Mouse (Mus musculus): ENCODE data around the gene Ccl27a. TPM values are rescaled to one million over a fixed set of nuclear protein-coding genes. Genes with fewer than 3 reads are reported as not detected.
"Not testable (repeated sequence)": the region's sequence is repeated elsewhere in the genome, so short reads cannot be mapped to it uniquely, and the experiment has no call there.

Ccl27a gene
- 100 to 1,000 TPM; 244 to 288 TPM for total RNA-seq (2021)

- DNase-seq (ENCODE audit: low spot score in 2 of 2) = peak; percentile 73 to 78
- intact Hi-C loops (cut with DNase I) = not testable (repeated sequence)
These were observed at the start of gene Ccl27a for GRCm38 (mm10) chr4:41774002-41774401. Gene Ccl27a (minus strand): TSS chr4:41774247.

DNA sequence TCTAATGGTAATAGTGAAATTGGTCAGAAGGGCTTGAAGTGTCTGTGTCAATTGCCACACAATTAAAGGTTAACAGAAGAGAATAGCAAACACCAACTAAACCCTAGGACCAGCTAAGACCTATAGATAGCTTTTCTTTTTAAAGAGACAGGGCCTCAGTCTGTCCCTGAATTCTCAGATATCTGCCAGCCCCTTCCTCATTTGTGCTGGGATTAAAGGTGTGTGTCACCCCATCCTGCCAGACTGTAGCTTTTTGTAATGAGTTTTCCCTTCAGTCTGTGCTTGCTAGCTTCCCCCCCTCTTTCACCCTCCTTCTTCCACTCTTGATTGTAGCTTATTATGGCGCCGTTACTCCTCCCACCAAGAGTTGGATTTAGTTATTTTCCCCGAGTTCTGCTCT, 9.2 kb upstream of the Ccl27a start:
- peak in 1 of 2 experiments; percentile 3 for DNase-seq (ENCODE audit: low spot score in 2 of 2)
- intact Hi-C loops (cut with DNase I) = not testable (repeated sequence)

GRCm38 (mm10) chr4:41782711-41783110, 8.7 kb upstream of the Ccl27a start:
- intact Hi-C loops (cut with DNase I); DNase-seq (ENCODE audit: low spot score in 2 of 2): not testable (repeated sequence)

GRCm38 (mm10) chr4:41781748-41782485, 7.9 kb upstream of the Ccl27a start:
- DNase-seq (ENCODE audit: low spot score in 2 of 2) = peak; percentile 30 to 63
- intact Hi-C loops (cut with DNase I) = not testable (repeated sequence)

- DNase-seq (ENCODE audit: low spot score in 2 of 2); intact Hi-C loops (cut with DNase I): not testable (repeated sequence)
These were observed 7.2 kb upstream of the Ccl27a start for GRCm38 (mm10) chr4:41781271-41781670.

- intact Hi-C loops (cut with DNase I) = not testable (repeated sequence)
- DNase-seq (ENCODE audit: low spot score in 2 of 2) = peak in 1 of 2 experiments; percentile 2
These were observed 1.8 kb upstream of the Ccl27a start for GRCm38 (mm10) chr4:41775840-41776239.

- intact Hi-C loops (cut with DNase I) = not testable (repeated sequence)
These were observed 459 bp upstream of the Ccl27a start for GRCm38 (mm10) chr4:41774506-41774905.

DNA sequence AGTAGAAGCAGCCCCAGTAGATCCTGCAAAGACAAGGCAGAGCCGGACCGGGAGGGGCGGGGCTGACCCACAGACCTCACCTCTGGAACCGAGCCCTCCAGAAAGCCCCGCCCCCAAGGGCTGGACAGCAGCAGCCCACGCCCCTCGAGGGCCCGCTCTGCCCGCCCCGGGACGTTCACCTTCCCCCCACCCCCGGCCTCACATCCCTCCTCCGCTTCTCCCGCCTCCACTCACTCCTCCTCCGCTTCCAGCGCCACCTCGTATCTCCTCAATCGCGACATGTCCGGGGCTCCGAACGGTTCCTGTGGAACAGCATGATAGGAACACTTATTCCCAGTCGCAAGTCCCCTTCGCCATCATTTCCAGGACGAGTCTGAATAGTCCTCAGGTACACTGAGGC, 545 bp downstream of the Ccl27a start:
- intact Hi-C loops (cut with DNase I) = not testable (repeated sequence)
- peak; percentile 47 to 51 for DNase-seq (ENCODE audit: low spot score in 2 of 2)

More at GRCm38 (mm10) chr4:41774506-41774905, 459 bp upstream of the Ccl27a start:
- DNase-seq (ENCODE audit: low spot score in 2 of 2) = not testable (repeated sequence)

DNA sequence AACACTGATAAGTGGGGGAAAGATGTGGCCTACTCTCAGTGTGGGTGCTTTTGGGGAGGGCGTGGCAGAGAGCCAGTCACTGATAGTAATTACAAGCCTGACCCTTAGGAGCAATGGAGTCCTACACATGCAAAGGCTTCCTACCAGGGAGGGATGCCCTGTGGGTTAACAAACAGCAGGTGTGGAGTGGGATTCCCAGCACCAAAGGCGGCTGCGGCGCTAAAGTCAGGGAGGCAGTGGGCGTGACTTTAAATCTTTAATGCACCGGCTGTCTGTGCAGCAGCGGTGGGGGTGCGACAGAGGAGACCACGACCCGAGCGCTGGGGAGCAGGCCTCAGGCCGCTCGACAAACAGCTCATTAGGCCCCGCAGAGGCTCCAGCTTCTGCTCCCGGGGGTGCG, 1.1 kb downstream of the Ccl27a start:
- intact Hi-C loops (cut with DNase I) = not testable (repeated sequence)
- DNase-seq (ENCODE audit: low spot score in 2 of 2) = peak in 1 of 2 experiments; percentile 44

- intact Hi-C loops (cut with DNase I) = not testable (repeated sequence)
- DNase-seq (ENCODE audit: low spot score in 2 of 2) = peak in 1 of 2 experiments; percentile 38
These were observed 6.7 kb downstream of the Ccl27a start for GRCm38 (mm10) chr4:41767301-41767700.

- intact Hi-C loops (cut with DNase I); DNase-seq (ENCODE audit: low spot score in 2 of 2): not testable (repeated sequence)
These were observed 10.9 kb downstream of the Ccl27a start for GRCm38 (mm10) chr4:41763176-41763575.

- DNase-seq (ENCODE audit: low spot score in 2 of 2); intact Hi-C loops (cut with DNase I): not testable (repeated sequence)
These were observed 11.3 kb downstream of the Ccl27a start for GRCm38 (mm10) chr4:41762688-41763114.

- intact Hi-C loops (cut with DNase I) = no loop called here
- DNase-seq (ENCODE audit: low spot score in 2 of 2) = no peak
These were observed 11.9 kb downstream of the Ccl27a start for GRCm38 (mm10) chr4:41762099-41762687.

- no peak for DNase-seq (ENCODE audit: low spot score in 2 of 2)
- intact Hi-C loops (cut with DNase I) = no loop called here
These were observed 12.4 kb downstream of the Ccl27a start for GRCm38 (mm10) chr4:41761680-41762079.

DNA sequence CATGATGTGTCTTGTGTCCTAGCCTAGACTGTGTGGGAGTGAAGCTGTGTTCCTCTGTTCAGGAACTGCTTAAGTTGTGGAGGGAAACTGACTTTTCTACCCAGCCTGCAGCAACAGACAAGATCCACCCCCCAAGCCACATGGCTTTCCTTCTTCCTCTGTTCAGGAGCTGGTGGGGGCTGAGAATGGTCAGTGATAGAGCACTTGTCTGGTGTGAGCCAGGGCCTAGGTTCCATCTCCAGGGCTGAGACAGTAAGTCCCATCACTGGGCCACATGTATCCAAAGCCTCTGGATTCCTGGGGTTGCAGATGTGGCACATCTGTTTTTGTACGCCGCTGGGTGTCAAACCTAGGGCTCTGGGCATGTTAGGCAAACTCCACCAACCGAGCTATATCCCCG, 13.1 kb downstream of the Ccl27a start:
- DNase-seq (ENCODE audit: low spot score in 2 of 2) = no peak
- intact Hi-C loops (cut with DNase I) = no loop called here

DNA sequence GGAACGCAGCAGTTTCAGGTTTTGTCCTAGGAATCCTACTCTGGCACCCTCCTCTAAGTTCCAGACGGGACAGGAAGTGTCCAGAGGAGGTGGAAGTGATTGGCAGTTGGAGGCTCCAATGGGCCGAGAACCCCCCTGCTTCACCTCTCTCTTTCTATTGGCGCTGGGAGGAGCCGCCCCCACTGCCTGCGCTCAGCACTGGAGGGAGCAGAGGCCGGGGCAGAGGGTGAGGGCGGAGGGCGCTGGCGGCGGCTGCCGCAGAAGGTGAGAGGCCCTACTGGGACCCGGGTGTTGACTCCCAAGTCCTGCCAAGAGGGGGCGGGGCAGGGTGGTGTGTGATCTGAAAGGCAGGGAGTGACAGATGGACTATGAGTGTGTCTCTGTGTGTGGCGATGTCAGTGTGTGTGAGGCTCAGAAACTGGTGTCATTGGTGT, 13.7 kb downstream of the Ccl27a start:
- intact Hi-C loops (cut with DNase I) = no loop called here

DNA sequence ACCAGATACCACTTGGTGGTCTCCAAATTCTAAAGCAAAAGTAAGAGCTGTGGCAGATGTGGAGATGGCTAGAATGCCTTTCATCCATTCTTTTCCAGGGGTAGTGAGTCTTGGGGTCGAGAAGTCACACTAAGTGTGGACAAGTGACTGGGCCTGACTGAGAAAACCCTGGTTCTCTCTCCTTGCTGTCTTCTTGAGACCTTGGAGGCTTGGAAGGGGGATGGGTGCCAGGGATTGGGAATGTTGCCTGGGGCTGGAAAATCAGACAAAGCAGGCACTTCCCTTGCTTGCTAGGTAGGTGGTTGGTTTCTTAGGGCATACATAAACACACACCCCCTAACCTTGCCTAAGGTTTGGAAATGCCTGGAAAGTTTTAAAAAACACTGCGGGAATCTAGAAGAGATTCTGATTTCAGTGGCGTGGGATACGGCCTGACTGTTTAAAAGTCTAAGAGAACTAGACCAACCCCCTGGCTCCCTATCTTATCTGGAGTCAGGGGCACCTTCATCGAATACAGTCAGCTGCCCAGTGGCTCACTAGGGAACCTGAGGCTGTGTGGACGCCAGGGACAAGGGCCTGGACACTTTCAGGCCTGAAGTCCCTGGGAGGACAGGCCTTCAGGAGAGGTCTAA, 14.3 kb downstream of the Ccl27a start:
- no peak for DNase-seq (ENCODE audit: low spot score in 2 of 2)
- intact Hi-C loops (cut with DNase I) = no loop called here

More for the DNA sequence above, 13.7 kb downstream of the Ccl27a start:
- peak; percentile 57 to 70 for DNase-seq (ENCODE audit: low spot score in 2 of 2)

DNA sequence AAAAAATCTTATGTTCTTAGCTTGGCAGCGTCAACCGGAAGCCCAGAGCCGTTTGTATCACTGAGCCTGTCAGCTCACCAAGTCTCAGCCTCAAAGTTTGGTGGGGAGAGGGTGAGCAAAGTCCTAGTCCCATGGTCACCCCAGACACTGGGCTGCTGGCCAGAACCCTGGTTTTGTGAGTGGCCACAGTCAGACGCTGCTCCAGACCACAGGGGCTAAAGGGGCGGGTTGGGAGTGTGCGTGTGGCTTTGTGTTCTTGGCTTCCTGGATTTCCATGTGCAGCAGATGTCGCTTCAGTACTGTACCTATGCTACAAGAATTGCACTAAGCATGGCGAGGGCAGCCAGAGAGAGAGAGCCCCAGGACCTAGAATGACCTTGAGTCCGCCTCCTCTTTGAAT, 14.8 kb downstream of the Ccl27a start:
- no peak for DNase-seq (ENCODE audit: low spot score in 2 of 2)
- intact Hi-C loops (cut with DNase I) = no loop called here

GRCm38 (mm10) chr4:41758701-41759100, 15.3 kb downstream of the Ccl27a start:
- no peak for DNase-seq (ENCODE audit: low spot score in 2 of 2)
- intact Hi-C loops (cut with DNase I) = no loop called here

DNA sequence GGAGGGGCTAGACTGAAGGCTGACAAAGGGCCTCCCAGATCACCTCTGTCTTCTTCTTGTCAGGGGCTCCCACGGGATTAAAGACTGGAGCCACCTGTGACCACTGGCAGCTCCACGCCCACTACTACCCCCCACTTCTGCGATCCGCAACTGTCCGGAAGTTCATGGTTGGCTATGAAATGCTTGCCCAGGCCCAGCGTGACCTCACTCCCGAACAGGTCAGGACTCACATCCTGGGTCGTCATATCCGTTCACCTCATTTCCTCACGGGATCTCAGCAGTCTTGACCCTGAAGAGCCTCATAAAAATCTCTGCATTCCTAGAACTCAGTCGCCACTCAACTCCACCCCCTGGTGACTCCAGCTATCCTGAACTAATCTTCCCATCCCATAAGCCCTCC, 16.0 kb downstream of the Ccl27a start:
- intact Hi-C loops (cut with DNase I) = no loop called here
- DNase-seq (ENCODE audit: low spot score in 2 of 2) = no peak
